Mouse (Mus musculus) intestine, postnatal 0 days (tissue): ENCODE measurements at regions not wholly inside any gene's neighbourhood (a gene's known extent, or its start where the extent isn't known, plus 50 kb on each side); places are given as distances from the start of the nearest gene placed in this dataset.

ENCODE experiments used
- ATAC-seq: fragments of 200-750 bp; cut with Nextera tagmentation; 2 replicates; pipeline ENCODE4 v1.8.0; 2017; ENCODE audit warnings: mild to moderate bottlenecking, moderate TSS enrichment, moderate library complexity
- H3K27ac ChIP-seq: fragments of 300-500 bp; sonication (generic); 2 replicates; pipeline ENCODE4 v1.5.1; 2014; ENCODE audit warnings: mild to moderate bottlenecking, low read depth, low read length, moderate library complexity
- H3K27me3 ChIP-seq: fragments of 300-500 bp; sonication (generic); replicated peaks from 2 replicates; pipeline ENCODE4 v1.6.1; 2014; ENCODE audit warnings: low read length, mixed read lengths; ENCODE audit not compliant: control insufficient read depth, insufficient read depth
- H3K36me3 ChIP-seq: fragments of 300-500 bp; sonication (generic); 2 replicates; pipeline ENCODE4 v1.6.1; 2014; ENCODE audit warnings: mild to moderate bottlenecking, moderate library complexity; ENCODE audit not compliant: control insufficient read depth, insufficient read depth
- H3K4me1 ChIP-seq: fragments of 300-500 bp; sonication (generic); replicated peaks from 2 replicates; pipeline ENCODE4 v1.6.1; 2014; ENCODE audit warnings: antibody characterized with exemption, low read length, mixed read lengths; ENCODE audit not compliant: control insufficient read depth, insufficient read depth
- H3K4me2 ChIP-seq: fragments of 300-500 bp; sonication (generic); replicated peaks from 2 replicates; pipeline ENCODE4 v1.6.1; 2014; ENCODE audit warnings: low read depth, mild to moderate bottlenecking, moderate library complexity
- H3K4me3 ChIP-seq: fragments of 300-500 bp; sonication (generic); 2 replicates; pipeline ENCODE4 v1.5.1; 2014; ENCODE audit warnings: low read depth, low read length
- H3K9ac ChIP-seq: fragments of 300-500 bp; sonication (generic); 2 replicates; pipeline ENCODE4 v1.6.1; 2014; ENCODE audit warnings: mild to moderate bottlenecking, low read depth, low read length
- H3K9me3 ChIP-seq: fragments of 300-500 bp; sonication (generic); 2 replicates; pipeline ENCODE4 v1.6.1; 2016; ENCODE audit warnings: mixed run types; ENCODE audit not compliant: control insufficient read depth
- CTCF ChIP-seq: sonication (generic); IDR thresholded peaks from 2 replicates; pipeline ENCODE4 v1.5.1; 2016; ENCODE audit warnings: low read depth, mild to moderate bottlenecking, control low read depth, antibody characterized with exemption, moderate library complexity
- WGBS: fragments of 180-500 bp; shearing (Covaris S2); extraction: QIAGEN DNeasy Blood & Tissue Kit; methylation state at CpG from one replicate; pipeline ENCODE4 v1.1.7; 2014; 5-methylcytosine and 5-hydroxymethylcytosine counted together

- Histone ChIP-seq H3K9me3 (no peaks in the 10 kb centered on the region), H3K27ac (no peak overlapping the region), H3K27me3 (no peaks in the 10 kb centered on the region), H3K36me3 (no peaks in the 10 kb centered on the region), H3K4me2 (no peak overlapping the region), H3K9ac (no peak overlapping the region), H3K4me3 (no peak overlapping the region), H3K4me1 (no peaks in the 10 kb centered on the region)
- 94% methylated on average over 1 of the region's 1 CpGs for WGBS
- TF ChIP-seq CTCF = no peak
- ATAC-seq = no peak
Measured at GRCm38 (mm10) chr1:97555565-97555955, 106.3 kb downstream of the D1Ertd622e start.

GRCm38 (mm10) chr1:97554936-97555564 lies 106.8 kb downstream of the D1Ertd622e start:
- Histone ChIP-seq H3K4me3 (no peak overlapping the region), H3K4me2 (no peak overlapping the region), H3K27ac (no peak overlapping the region), H3K27me3 (no peaks in the 10 kb centered on the region), H3K4me1 (no peaks in the 10 kb centered on the region), H3K9ac (no peak overlapping the region), H3K36me3 (no peaks in the 10 kb centered on the region), H3K9me3 (no peaks in the 10 kb centered on the region)
- no peak for ATAC-seq
- WGBS = 68% methylated on average over 6 of the region's 6 CpGs
- no peak for TF ChIP-seq CTCF

- ATAC-seq = no peak
- TF ChIP-seq CTCF = no peak
- WGBS = 86% methylated on average over 8 of the region's 8 CpGs
- no peak overlapping the region for H3K4me2 ChIP-seq
- H3K27ac ChIP-seq = no peak overlapping the region
- no peak overlapping the region for H3K9ac ChIP-seq
- H3K4me3 ChIP-seq = no peak overlapping the region
- H3K4me1 ChIP-seq = no peaks in the 10 kb centered on the region
- H3K27me3 ChIP-seq = no peaks in the 10 kb centered on the region
- H3K9me3 ChIP-seq = no peaks in the 10 kb centered on the region
- H3K36me3 ChIP-seq = no peaks in the 10 kb centered on the region
Measured at GRCm38 (mm10) chr1:97553485-97554474, 108.1 kb downstream of the D1Ertd622e start.

GRCm38 (mm10) chr1:97552886-97553285 lies 109.0 kb downstream of the D1Ertd622e start:
- no peak for ATAC-seq
- no peak overlapping the region for H3K4me3 ChIP-seq
- WGBS = 78% methylated on average over 2 of the region's 2 CpGs

GRCm38 (mm10) chr1:97541162-97541493 lies 120.7 kb downstream of the D1Ertd622e start:
- no peaks in the 10 kb centered on the region for H3K36me3 ChIP-seq
- no peaks in the 10 kb centered on the region for H3K27me3 ChIP-seq
- H3K9ac ChIP-seq = no peak overlapping the region
- TF ChIP-seq CTCF = no peak
- no peak overlapping the region for H3K27ac ChIP-seq
- no peak overlapping the region for H3K4me2 ChIP-seq
- no peak for ATAC-seq
- no peaks in the 10 kb centered on the region for H3K4me1 ChIP-seq
- no peaks in the 10 kb centered on the region for H3K9me3 ChIP-seq
- H3K4me3 ChIP-seq = no peak overlapping the region

More at GRCm38 (mm10) chr1:97552886-97553285, 109.0 kb downstream of the D1Ertd622e start:
- no peak overlapping the region for H3K4me2 ChIP-seq
- no peaks in the 10 kb centered on the region for H3K36me3 ChIP-seq
- no peak overlapping the region for H3K27ac ChIP-seq
- no peak overlapping the region for H3K9ac ChIP-seq
- no peaks in the 10 kb centered on the region for H3K27me3 ChIP-seq
- no peak for TF ChIP-seq CTCF
- H3K4me1 ChIP-seq = no peaks in the 10 kb centered on the region
- no peaks in the 10 kb centered on the region for H3K9me3 ChIP-seq

- Histone ChIP-seq H3K27ac (no peak overlapping the region), H3K4me1 (no peaks in the 10 kb centered on the region), H3K9me3 (no peaks in the 10 kb centered on the region), H3K27me3 (no peaks in the 10 kb centered on the region), H3K9ac (no peak overlapping the region), H3K36me3 (no peaks in the 10 kb centered on the region), H3K4me2 (no peak overlapping the region), H3K4me3 (no peak overlapping the region)
- no peak for ATAC-seq
- 65% methylated on average over 16 of the region's 16 CpGs for WGBS
- TF ChIP-seq CTCF = no peak
Measured at GRCm38 (mm10) chr1:97540291-97541161, 121.3 kb downstream of the D1Ertd622e start.
